Mouse (Mus musculus) ES-E14 (cell line): ENCODE measurements around the gene Retsat.

Source experiments
- HCFC1 ChIP-seq: IDR thresholded peaks from 2 replicates; pipeline ENCODE4 v1.6.1; 2012; ENCODE audit warnings: low read length, inconsistent platforms, borderline replicate concordance; ENCODE audit not compliant: insufficient read depth
- MAFK ChIP-seq: IDR thresholded peaks from 2 replicates; pipeline ENCODE4 v1.6.1; 2014; ENCODE audit warnings: mild to moderate bottlenecking, low read depth, low read length, inconsistent platforms; ENCODE audit not compliant: insufficient read depth
- ZC3H11A ChIP-seq: IDR thresholded peaks from 2 replicates; pipeline ENCODE4 v1.6.1; 2012; ENCODE audit warnings: low read depth, mild to moderate bottlenecking, inconsistent platforms, low read length, borderline replicate concordance

DNA sequence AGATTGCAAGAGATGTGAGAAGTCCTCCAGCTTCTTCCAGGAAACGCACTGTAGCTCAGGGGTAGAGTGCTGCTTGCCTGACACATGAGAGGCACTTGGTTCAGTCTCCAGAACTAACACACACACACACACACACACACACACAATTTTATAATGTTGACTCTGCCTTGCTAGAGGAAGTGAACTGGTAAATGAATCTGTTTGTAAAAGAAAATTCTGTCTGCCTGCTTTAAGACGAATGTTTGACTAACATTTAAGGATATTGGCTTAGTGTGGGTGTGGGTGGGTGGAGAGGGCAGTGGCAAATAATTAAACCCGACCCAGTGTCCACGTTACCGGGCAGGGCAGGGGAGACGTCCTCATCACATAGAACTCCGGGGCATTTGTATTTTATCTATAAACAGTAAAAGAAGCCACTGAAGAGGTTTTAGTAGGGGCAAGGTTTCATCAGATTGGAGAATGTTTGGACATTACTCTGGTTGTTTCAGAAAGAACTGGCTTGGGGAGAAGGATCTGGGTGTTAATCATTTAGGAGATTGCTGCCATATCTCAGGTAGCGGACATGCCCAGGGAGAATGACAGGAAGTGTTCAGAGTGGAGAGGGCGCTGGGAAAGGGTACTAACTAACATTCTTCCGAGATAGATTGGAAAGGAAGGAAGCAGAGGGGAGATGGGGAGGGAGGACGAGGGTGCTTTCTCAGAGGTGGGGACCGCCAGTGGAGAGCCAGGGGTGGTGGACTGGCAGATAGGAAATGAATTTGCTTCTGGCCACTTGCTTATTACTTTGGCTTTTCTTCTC is 21.7 kb downstream of the Retsat start:
- TF ChIP-seq HCFC1 (no peak), ZC3H11A (no peak), MAFK (no peak)
